Mouse (Mus musculus) brain, embryonic 14.5 days (tissue): ENCODE measurements around the gene Adcy5. TPM values are rescaled to one million over a fixed set of nuclear protein-coding genes. Genes with fewer than 3 reads are reported as not detected.

Source experiments
- DNase-seq: peaks from one replicate; pipeline ENCODE4 v3.0.0-alpha.2; 2011; ENCODE audit warnings: low read depth
- CTCF ChIP-seq: fragments of 200-500 bp; IDR thresholded peaks from 2 replicates; pipeline ENCODE4 v1.5.1; 2012; ENCODE audit warnings: inconsistent platforms, mild to moderate bottlenecking, moderate library complexity, borderline replicate concordance; ENCODE audit not compliant: insufficient read depth, insufficient read length; ENCODE audit errors: extremely low read depth
- POLR2A ChIP-seq: fragments of 200-500 bp; IDR thresholded peaks from 2 replicates; pipeline ENCODE4 v1.6.1; 2012; ENCODE audit warnings: mild to moderate bottlenecking, inconsistent platforms, borderline replicate concordance; ENCODE audit not compliant: poor library complexity, insufficient read depth, insufficient read length, severe bottlenecking; ENCODE audit errors: extremely low read depth
- polyA plus RNA-seq: library from polyadenylated mRNA; depleted of rRNA; stranded (reverse); fragments of >200 nt; gene quantifications from 2 replicates; pipeline ENCODE4 v1.2.3, GENCODE M21; 2012; rRNA removed

Adcy5 gene
- 25.5 and 36.2 TPM in 2 replicates for polyA plus RNA-seq

- peak; percentile 71 for DNase-seq
- TF ChIP-seq POLR2A (no peak), CTCF (no peak)
Observed at GRCm38 (mm10) chr16:35154641-35155390, at the start of gene Adcy5. TSS of gene Adcy5 (plus strand) at chr16:35154877.

- TF ChIP-seq POLR2A (no peak), CTCF (no peak)
- no peak for DNase-seq
Observed at GRCm38 (mm10) chr16:35107985-35108384, 46.7 kb upstream of the Adcy5 start.

GRCm38 (mm10) chr16:35109156-35109555 lies 45.5 kb upstream of the Adcy5 start:
- TF ChIP-seq CTCF (no peak), POLR2A (no peak)
- peak; percentile 58 for DNase-seq

- TF ChIP-seq CTCF: no peak
- no peak for TF ChIP-seq POLR2A
- peak; percentile 9 for DNase-seq
Observed at GRCm38 (mm10) chr16:35109656-35110291, 44.9 kb upstream of the Adcy5 start.

- TF ChIP-seq CTCF: peak; percentile 98
- no peak for TF ChIP-seq POLR2A
- peak; percentile 89 for DNase-seq
Observed at GRCm38 (mm10) chr16:35110410-35111142, 44.1 kb upstream of the Adcy5 start.

GRCm38 (mm10) chr16:35111143-35111620 lies 43.5 kb upstream of the Adcy5 start:
- TF ChIP-seq POLR2A (no peak), CTCF (peak; percentile 41; the same call in 1 of the 2 replicates)
- DNase-seq: peak; percentile 21

GRCm38 (mm10) chr16:35113496-35113895 lies 41.2 kb upstream of the Adcy5 start:
- TF ChIP-seq CTCF (no peak), POLR2A (no peak)
- DNase-seq: no peak

- peak; percentile 24 for DNase-seq
- TF ChIP-seq POLR2A: no peak
- no peak for TF ChIP-seq CTCF
Observed at GRCm38 (mm10) chr16:35116328-35116956, 38.2 kb upstream of the Adcy5 start.

GRCm38 (mm10) chr16:35117436-35117835 lies 37.2 kb upstream of the Adcy5 start:
- DNase-seq: no peak
- TF ChIP-seq POLR2A (no peak), CTCF (no peak)

GRCm38 (mm10) chr16:35120603-35121002 lies 34.1 kb upstream of the Adcy5 start:
- DNase-seq: no peak
- TF ChIP-seq CTCF: no peak
- TF ChIP-seq POLR2A: no peak

GRCm38 (mm10) chr16:35127270-35127669 lies 27.4 kb upstream of the Adcy5 start:
- no peak for TF ChIP-seq CTCF
- no peak for TF ChIP-seq POLR2A
- DNase-seq: no peak

- TF ChIP-seq CTCF (no peak), POLR2A (no peak)
- no peak for DNase-seq
Observed at GRCm38 (mm10) chr16:35130172-35130571, 24.5 kb upstream of the Adcy5 start.
